Mouse (Mus musculus) granulocyte monocyte progenitor cell, adult 5-6 weeks (primary cell): ENCODE measurements around the gene Zfp639. TPM values are rescaled to one million over a fixed set of nuclear protein-coding genes. Genes with fewer than 3 reads are reported as not detected.

ENCODE experiments used
- total RNA-seq, 2 experiments: library from RNA; stranded (forward) in 1 of 2; stranded (reverse) in 1 of 2; fragments of 200-712, 200-1000 nt in 1 of 2; fragments of >200 nt in 1 of 2; fragmentation: Nextera tagmentation in 1 of 2; gene quantifications; 2 replicates each; pipeline ENCODE4 v1.2.3; 2014 to 2017

The Zfp639 gene
- total RNA-seq, 2 experiments from 2014 or later, result 45.9 to 79.6 TPM

Other genes with a start within 250 kb of the Zfp639 start
- gene Zmat3, start 144.2 kb upstream of the Zfp639 start, total RNA-seq (2014; fragmentation: Nextera tagmentation), result 0.97 and 0.98 TPM in 2 replicates
- gene Zmat3, start 144.2 kb upstream of the Zfp639 start, total RNA-seq (2017), result under 0.01 and 0.22 TPM in 2 replicates
- 17.8 and 41.0 TPM in 2 replicates for gene Pik3ca, start 112.6 kb upstream of the Zfp639 start, total RNA-seq (2014; fragmentation: Nextera tagmentation)
- 21.0 and 25.3 TPM in 2 replicates for gene Pik3ca, start 112.6 kb upstream of the Zfp639 start, total RNA-seq (2017)
- not detected in 2 replicates for gene Kcnmb3, start 18.0 kb upstream of the Zfp639 start, total RNA-seq (2014; fragmentation: Nextera tagmentation)
- not detected in 2 replicates for gene Kcnmb3, start 18.0 kb upstream of the Zfp639 start, total RNA-seq (2017)
- 8.9 and 28.4 TPM in 2 replicates for gene Mfn1, start 19.2 kb downstream of the Zfp639 start, total RNA-seq (2014; fragmentation: Nextera tagmentation)
- 64.5 and 101 TPM in 2 replicates for gene Mfn1, start 19.2 kb downstream of the Zfp639 start, total RNA-seq (2017)
- 3.8 and 5.4 TPM in 2 replicates for gene Gnb4, start 106.3 kb downstream of the Zfp639 start, total RNA-seq (2014; fragmentation: Nextera tagmentation)
- gene Gnb4, start 106.3 kb downstream of the Zfp639 start, total RNA-seq (2017), result 1.7 and 4.4 TPM in 2 replicates
- 90.3 and 123 TPM in 2 replicates for gene Actl6a, start 196.0 kb downstream of the Zfp639 start, total RNA-seq (2014; fragmentation: Nextera tagmentation)
- gene Actl6a, start 196.0 kb downstream of the Zfp639 start, total RNA-seq (2017), result 81.5 and 97.4 TPM in 2 replicates
- 279 and 293 TPM in 2 replicates for gene Ndufb5, start 226.7 kb downstream of the Zfp639 start, total RNA-seq (2014; fragmentation: Nextera tagmentation)
- 250 and 266 TPM in 2 replicates for gene Ndufb5, start 226.7 kb downstream of the Zfp639 start, total RNA-seq (2017)
- gene Mrpl47, start 227.3 kb downstream of the Zfp639 start, total RNA-seq (2014; fragmentation: Nextera tagmentation), result 22.1 and 64.1 TPM in 2 replicates
- 42.6 and 62.5 TPM in 2 replicates for gene Mrpl47, start 227.3 kb downstream of the Zfp639 start, total RNA-seq (2017)